Mouse (Mus musculus): ENCODE measurements around the gene Carf. TPM values are rescaled to one million over a fixed set of nuclear protein-coding genes. Genes with fewer than 3 reads are reported as not detected.
"Not testable (repeated sequence)": the region's sequence is repeated elsewhere in the genome, so short reads cannot be mapped to it uniquely, and the experiment has no call there.

Gene Carf
- total RNA-seq (2021), result 10 to 100 TPM; 12.6 to 18.2 TPM
- long read RNA-seq, experiment 1, partial matches to known transcripts, result 0 of 1 reads
- long read RNA-seq, experiment 1, other reads (novel, unspliced or antisense), result 0 of 1 reads
- long read RNA-seq, experiment 2, partial matches to known transcripts, result 0 of 5 reads
- long read RNA-seq, experiment 2, other reads (novel, unspliced or antisense), result 5 of 5 reads

DNA sequence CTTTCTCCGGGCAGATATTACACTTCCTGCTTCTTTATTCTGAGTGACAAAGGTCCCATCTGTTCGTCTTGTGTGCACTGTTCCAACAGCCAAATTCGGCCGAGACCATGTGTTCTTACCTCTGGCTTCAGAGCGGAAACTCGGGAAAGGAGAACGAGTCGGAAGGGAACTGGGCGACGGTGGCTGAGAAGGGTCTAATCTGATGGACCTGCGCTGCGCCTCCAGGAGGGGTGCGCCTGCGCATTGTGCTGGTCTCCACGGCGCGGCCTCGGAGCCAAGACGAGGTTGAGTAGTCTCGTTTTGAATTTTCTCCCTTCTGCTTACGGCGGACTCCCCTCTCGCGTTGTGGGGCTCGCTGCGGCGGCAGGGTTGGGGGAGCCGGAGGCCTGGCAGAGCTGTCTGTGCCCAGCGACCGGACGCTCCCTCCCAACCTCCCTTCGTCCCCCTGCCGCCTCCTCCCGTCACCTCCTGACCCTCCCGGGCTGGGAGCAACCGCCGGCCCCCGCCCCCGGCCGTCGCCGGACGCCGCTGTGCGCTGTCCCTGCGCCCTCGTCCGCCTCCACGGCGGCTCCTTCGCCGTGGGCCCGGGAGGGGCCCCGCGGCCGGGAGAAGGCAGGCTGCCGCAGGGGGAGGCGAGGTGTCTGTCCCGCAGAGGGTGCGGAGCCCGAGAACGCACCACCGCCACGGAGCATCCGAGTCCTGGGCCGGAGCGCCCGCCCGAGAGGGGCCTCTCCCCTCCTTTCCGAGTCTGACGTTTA lies at the start of gene Carf, which contains the start of gene Wdr12:
Gene Carf (plus strand): TSS at position 224 of the 758 bp plus-strand sequence.
Gene Wdr12 (minus strand): TSS at position 622 of the 758 bp plus-strand sequence.
- peak; percentile 97 for DNase-seq

DNA sequence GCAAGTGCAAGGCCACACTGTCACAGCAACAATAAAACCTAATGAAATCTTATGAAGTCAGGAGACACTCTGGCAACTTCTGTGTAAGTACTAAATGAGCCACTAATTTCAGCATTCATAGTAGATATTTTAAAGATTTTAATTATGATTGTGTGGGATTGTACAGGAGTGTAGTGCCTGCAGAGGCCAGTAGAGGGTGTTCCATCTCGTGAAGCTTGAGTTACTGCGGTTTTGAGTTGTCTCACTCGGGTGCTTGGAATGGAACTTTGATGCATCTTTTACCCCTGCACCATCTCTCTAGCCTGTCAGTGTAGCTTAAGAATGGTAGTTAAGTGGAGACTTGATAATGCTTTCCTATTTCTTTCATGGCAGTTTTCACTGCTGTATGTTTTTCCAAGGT lies 43.4 kb upstream of the Carf start:
- DNase-seq, result no peak

DNA sequence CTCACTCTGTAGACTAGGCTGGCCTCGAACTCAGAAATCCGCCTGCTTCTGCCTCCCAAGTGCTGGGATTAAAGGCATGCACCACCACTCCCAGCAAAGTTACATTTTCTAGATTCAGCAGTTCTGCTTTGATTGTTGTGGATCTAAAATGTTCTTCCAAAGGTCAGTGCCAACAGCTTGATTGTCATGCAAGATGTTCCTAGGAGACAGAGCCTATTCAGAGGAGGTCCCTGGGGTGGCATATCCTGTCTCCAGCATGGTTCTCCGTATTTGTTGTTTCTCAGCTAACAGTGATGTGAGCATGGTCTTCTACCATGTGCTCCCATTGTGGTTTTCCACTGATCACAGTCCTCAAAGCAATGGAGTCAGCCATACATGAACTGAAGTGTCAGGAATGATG lies 41.7 kb upstream of the Carf start:
- no peak for DNase-seq

DNA sequence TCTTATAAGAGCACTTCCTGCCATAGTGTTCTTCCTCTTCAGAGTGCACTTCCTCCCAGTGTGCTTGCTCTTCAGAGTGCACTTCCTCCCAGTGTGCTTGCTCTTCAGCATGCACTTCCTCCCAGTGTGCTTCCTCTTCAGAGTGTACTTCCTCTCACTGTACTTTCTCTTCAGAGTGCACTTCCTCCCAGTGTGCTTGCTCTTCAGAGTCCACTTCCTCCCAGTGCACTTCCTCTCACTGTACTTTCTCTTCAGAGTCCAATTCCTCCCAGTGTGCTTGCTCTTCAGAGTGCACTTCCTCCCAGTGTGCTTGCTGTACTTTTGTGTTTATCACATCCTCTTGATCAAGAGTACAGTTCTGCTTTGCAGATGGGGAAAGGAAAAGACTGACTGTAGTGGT lies 27.3 kb upstream of the Carf start:
- DNase-seq, result not testable (repeated sequence)

DNA sequence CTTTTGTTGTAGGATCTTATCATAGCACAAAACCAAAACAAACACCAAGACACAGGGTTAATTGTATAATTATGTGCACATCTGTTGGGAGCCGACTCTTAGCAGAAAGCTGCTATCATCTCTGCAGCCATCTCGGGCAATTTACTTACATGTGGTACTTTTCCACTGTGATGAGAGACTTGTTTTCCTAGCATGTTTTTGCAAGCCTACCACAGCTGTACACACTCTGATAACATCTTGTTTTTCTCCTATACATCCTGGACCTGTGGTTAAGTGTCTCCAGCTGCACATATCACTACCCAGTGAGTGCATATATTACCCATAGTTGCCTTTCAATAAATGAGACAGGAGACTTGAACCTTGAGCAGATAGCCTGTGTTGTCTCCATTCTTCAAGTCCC lies 23.1 kb upstream of the Carf start:
- DNase-seq, result no peak

DNA sequence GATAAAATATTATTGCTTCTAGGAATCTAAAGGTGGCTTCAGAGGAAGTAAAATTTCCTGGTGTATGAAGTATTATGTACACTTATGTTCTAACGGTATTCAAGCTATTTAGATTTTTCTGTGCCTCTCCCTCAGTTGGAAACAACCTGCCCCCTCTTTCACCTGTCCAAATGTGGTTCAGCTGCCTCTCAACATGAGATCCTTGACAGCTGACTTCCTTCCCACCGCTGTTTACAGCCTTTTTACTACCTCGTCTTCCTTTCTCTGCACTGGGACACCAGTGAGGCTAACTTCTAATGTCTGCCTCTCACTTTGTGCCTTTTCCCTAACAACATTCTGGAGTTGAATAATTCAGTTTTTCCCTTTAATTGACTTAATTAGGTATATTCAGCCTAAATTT lies 22.5 kb upstream of the Carf start:
- DNase-seq, result no peak

DNA sequence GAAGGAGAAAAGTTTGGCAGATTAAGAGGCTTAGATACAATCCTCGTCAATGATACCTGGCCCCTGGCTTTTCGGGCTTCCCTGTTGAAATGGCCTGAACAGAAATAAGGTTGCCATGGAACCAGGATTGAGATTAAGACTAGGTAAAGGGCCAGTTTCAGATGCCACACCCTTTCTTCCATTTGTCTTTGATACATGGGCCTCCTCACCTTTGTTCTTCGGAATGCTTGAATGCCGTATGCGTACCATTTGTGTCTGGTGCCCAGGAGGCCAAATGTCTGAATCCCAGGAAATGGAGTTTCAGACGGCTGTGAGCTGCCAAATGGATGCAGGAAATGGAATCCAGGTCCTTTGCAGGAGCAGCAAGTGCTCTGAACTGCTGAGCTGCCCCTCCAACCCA lies 21.6 kb upstream of the Carf start:
- DNase-seq, result no peak

DNA sequence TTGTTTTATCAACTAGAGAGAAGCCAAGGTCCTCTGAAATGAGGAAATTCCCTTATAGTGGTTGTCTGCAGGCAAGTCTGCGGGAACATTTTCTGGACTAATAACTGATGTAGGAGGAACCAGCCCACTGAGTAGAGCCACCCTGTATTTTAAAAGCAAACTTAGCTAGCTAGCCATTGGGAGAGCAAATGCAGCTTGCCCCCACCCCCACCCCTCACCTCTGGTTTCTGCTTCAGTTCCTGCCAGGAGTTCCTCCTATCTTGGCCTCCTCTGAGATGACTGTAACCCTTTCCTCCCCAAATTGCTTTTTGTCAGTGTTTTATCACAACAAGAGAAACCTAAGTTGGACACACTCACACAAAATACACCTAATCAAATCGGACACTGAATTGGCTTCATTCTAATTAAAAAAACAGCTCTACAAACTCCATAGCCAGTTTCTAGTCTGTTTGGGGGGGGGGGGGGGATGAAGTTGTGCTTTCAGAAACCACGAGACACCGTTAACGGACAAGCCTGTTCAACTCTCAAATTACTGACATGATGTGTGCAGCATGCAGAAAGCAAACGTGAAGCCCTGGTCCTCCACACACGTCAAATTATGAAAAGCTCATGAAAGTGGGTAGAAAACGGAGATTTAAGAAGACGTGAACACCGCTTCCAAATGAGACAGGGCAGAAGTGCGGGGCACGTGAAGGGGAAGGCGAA lies 1.3 kb upstream of the Carf start:
- peak; percentile 6 for DNase-seq

DNA sequence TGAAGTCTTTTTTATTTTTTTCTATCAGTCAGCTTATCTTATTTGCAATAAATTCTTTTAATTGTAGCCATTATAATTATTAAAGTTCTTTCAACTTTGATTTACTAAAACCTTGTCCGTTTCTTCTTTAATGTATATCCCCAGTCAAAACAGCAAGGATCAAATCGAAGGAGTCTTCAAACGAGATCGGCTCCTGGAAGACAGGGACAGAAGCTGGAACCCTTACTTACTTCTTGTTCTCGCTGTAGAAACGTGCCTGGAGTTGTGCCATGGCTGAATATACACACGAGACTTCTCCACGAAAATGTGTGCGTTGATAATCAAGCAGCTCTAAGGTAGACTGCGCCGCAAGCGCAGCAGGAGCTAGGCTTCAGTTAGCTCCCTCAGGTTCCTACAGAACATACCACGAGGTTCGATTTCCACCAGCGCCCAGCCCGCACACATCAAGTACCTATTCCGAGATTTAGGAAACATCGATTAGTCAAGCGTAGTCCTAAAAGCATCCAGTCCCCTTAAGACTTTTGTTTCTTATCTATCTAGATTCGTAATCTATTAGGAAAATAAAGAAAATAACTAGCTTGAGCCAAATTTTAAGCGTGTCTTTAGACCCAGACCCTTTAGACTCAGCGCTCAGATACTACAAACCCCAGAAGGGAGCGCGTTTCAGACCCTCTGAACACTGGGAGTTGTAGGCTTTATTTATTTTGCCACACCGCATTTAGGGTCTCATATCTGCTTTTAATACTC lies 597 bp upstream of the Carf start:
- peak; percentile 70 for DNase-seq

DNA sequence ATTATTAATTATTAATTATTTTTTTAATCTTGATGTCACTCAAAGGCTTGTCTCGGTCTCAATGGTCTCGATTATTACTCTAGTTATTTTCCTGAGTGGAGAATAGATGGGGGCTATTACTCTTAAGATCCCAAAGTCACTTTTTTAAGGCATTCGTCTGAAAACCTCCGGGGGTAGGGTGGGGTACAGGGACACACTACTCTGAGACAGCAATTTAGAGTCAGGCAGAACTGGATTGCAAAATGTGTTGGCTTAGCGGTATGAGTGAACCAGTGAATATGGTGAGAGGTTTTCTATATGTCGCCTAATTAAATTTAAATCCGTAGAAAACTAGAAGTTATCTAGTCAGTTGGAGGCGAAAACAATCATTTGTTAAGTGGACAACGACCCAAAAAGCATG lies 792 bp downstream of the Carf start:
- peak; percentile 11 for DNase-seq

DNA sequence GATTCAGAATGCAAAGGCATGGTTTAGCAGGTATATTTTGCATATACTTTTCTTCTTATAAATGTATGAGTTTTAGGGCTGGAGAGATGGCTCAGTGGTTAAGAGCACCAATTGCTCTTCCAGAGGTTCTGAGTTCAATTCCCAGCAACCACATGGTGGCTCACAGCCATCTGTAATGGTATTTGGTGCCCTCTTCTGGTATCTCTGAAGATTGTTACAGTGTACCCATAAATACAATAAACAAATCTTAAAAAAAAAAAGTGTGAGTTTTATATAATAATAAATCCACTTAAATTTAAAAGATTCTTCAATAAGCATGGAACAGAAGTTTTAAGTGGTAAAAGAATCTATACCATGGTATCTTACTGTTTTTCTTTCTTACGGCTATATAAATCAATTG lies 6.5 kb downstream of the Carf start:
- DNase-seq, result no peak

DNA sequence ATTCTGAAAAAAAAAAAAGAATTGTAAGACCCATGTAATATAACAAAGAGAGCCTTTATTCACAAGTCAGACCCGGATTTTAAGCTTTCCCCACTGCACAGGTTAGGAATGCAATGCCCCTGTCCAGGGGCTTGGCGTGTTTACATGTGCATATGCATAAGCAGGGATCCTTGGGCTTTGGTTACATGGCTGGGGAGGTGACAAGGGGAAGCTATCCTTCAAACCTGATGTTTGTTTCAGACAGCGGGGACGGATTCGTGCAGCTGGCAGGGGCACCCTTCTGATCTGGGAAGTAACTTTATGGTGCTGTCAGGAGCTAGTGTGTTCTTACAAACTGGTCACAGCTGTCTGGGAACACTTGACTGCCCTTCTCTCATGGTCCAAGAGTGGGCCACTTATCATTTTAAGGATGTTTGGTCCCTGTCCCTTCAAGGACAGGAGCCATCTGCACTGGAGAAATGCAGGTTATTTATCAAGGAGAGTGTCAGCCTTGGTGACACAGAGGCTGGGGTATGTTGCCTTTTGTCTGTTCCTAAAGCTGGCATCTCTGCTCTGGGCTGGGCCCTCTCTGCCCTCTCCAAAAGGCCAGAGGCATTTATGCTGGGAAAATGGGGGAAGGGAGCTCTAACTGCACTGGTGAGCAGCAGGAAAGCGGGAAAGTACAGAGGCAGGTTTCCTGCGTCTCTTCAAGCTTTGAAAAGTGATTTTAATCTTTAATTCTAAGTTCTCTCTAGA lies 19.8 kb downstream of the Carf start:
- peak; percentile 26 for DNase-seq

DNA sequence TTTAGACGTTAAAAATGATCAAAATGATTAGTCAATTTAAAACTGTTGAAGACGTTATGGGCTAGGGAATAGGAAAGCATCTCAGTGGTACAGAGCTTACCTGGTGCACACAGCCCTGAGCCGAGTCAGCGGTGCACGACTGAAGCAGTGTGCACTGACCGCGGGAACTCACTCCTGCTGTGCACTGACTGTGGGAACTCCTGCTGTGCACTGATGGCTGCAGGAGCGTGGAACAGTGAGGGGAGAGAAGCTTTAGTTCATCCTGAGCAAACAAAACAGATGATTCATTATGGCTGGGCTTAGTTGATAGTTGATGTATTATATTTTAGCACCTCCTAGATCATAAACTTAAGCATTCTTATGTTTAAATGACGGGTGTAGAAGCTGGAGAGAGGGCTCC lies 39.3 kb downstream of the Carf start:
- DNase-seq, result no peak

DNA sequence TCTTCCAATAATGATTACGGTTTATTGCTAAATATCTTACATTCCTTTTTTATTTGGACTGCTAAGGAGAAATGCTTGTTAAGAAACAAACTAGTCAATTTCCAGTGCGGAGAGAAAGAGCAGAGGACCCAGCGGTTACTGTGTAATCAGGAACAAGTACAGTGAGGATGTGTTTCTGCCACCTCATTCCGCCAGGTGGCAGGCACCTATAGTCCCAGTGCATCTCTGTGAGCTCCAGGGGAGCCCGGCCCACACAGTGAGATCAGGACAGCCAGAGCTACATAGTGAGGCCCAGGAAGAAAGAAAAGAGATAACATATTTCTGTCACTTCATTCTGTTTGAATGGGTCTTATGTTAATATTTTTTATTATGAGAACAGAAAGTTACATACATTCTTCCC lies 54.7 kb downstream of the Carf start:
- DNase-seq, result no peak

DNA sequence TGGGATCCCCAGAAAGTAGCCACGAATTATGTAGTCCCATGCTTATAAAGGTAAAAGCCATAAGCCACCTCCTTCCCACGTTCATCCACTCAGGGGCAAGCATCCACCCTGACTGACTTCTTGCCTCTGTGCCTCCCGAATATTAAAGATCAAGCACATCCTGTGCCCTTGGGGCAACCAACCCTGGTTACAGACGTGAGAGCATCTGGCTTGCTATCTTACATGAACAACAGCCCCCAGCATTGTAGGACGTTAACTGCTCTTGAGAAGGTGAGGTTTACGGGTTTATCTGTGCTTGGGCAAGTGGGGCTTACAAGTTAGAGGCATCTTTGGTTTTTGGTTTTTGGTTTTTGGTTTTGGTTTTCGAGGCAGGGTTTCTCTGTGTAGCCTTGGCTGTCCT lies 58.6 kb downstream of the Carf start:
- DNase-seq, result no peak

DNA sequence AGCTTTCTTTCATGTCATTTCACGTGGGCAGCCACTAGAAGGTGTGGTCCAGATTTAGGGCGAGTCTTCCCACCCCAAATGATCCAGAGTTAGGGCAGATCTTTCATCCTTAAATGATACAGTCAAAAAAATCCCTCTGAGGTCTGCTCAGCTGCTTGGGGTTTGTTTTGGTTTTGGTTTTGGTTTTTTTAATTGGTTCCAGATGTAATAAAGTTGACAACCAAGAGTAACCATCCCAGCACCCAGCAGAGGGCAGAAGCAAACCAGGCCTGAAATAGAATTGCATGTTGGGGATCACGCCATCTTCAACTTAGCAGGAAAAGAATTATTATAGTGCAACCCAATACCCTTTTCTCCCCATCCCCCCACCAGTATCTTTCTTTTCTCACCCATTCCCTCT lies 60.4 kb downstream of the Carf start:
- DNase-seq, result peak; percentile 70

DNA sequence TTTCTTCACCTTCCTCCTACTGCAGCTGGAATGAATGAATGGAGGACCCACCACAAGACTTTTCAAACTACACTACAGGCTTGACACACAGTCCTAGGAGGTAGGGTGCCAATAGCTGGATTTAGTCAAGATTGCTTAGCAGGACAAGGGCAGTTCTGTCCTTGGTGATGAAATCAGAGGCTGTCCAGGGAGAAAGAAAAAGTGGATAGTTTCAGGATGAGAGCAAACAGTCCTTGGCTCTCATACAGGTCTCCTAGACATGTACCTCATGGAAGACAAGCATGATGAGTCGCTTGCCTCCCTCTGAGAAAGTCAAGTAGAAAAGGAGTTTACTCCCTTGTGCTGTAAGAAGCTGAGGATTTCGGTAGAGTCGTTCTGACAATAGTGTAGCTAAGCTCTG lies 65.6 kb downstream of the Carf start:
- DNase-seq, result no peak

DNA sequence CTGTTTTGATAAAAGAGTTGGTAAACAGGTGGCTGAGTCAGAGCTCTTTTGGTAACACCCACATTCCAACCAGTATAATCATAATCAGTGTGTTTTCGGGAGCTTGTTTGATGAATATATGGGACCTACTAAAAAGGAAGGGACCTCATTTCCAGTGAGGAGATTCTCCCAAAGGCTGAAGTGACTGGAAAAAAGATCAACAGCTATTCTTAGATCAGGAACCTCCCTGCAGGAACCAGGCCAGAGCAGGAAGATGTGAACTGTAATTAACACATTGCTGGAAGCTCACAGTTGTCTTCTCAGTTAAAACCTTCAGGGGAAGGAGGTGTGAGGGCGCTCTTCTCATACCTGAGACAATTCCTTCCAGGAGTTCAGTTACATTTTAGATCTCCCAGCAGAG lies 71.6 kb downstream of the Carf start:
- DNase-seq, result no peak

DNA sequence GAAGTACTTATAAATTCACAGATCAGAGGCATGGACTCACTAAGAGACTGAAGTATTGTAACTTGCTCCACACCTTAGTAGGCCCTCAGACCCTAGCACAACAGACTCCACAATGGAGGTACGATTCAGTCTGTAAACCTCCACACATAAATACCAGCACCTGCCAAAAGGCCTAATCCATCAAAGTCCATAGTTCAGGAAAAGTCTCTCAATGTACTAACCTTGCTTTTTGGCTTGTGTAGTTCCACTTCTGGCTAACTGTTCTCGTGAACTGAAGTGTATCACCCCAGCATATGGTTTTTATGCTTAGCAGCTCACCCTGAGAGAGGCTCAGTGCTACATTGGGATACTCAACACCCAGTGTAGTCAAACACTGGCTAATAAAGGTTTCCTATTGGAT lies 72.2 kb downstream of the Carf start:
- no peak for DNase-seq

DNA sequence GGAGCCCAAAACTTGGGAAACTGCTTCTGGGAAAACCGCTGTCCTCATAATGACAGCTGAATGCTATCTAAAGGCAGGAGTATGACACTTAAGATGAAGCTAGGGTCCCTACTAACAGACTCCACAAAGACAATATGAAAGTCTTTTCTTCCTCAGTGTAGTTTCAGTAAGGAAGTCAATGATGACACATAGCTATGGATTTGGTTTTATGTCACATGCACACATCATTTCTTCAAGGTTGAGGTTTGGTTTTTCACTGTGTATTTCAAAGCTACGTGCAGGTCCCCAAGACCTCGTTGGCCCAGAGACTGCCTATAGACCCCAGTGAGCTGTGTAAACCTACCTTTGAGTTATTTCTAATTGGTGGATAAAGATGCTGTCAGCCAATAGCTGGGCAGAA lies 75.1 kb downstream of the Carf start:
- DNase-seq, result no peak

DNA sequence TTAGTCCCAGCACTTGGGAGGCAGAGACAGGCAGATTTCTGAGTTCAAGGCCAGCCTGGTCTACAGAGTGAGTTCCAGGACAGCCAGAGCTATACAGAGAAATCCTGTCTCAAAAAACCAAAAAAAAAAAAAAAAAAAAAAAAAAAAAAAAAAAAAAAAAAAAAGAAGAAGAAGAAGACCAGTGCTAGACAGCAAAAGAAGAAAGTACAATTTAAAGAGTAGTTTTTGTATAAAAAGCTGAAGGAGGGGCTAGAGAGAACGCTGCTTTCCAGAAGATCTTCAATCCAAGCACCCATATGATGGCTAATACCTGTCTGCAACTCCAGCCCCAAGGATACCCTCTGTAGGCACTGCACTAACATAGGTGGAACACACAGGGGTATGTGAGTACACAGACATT lies 79.8 kb downstream of the Carf start:
- DNase-seq, result not testable (repeated sequence)

DNA sequence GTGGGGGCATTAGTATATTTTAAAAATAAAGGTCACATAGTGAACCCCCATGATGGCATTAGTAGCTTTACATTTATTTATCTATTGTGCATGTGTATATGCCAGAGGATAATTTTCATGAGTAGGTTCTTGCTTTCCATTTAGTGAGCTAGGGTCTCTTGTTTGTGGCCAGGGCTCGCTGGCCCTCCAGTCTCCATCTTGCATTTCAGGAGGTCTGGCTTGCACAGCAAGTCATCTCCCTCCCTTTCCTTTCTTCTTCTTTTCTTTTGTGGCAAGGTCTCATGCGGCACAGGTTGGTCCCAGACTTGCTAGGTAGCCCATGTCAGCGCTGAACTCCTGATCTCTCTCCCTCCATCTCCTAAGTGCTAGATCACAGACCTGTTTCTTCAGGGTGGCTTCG lies 81.3 kb downstream of the Carf start:
- no peak for DNase-seq

All from adrenal gland, postnatal 10 days (tissue).